Mouse (Mus musculus) erythroblast, embryonic 14.5 days (primary cell): ENCODE measurements at regions not wholly inside any gene's neighbourhood (a gene's known extent, or its start where the extent isn't known, plus 50 kb on each side); places are given as distances from the start of the nearest gene placed in this dataset.

Source experiments
- GATA1 ChIP-seq: IDR thresholded peaks from 2 replicates; pipeline ENCODE4 v1.6.1; 2012; ENCODE audit warnings: low read length, inconsistent platforms, mixed read lengths
- TAL1 ChIP-seq: IDR thresholded peaks from 3 replicates; pipeline ENCODE4 v1.6.1; 2012; ENCODE audit warnings: low read length, inconsistent platforms, mixed read lengths

- no peak for TF ChIP-seq TAL1
- no peak for TF ChIP-seq GATA1
These were observed 218.7 kb upstream of the Zdhhc25 start for GRCm38 (mm10) chr15:88381419-88381818.
